Mouse (Mus musculus) cerebellum, postnatal 25 days (tissue): Measurements from ENCODE around the gene Csmd2.

Source experiments
- DNase-seq, 2 experiments: peaks; one replicate each; pipeline ENCODE4 v3.0.0; 2021; ENCODE audit warnings: mixed read lengths in 2 of 2

Csmd2 gene

GRCm38 (mm10) chr4:128427261-128428030, 439.8 kb downstream of the Csmd2 start:
- peak; percentile 67 to 77 for DNase-seq

DNA sequence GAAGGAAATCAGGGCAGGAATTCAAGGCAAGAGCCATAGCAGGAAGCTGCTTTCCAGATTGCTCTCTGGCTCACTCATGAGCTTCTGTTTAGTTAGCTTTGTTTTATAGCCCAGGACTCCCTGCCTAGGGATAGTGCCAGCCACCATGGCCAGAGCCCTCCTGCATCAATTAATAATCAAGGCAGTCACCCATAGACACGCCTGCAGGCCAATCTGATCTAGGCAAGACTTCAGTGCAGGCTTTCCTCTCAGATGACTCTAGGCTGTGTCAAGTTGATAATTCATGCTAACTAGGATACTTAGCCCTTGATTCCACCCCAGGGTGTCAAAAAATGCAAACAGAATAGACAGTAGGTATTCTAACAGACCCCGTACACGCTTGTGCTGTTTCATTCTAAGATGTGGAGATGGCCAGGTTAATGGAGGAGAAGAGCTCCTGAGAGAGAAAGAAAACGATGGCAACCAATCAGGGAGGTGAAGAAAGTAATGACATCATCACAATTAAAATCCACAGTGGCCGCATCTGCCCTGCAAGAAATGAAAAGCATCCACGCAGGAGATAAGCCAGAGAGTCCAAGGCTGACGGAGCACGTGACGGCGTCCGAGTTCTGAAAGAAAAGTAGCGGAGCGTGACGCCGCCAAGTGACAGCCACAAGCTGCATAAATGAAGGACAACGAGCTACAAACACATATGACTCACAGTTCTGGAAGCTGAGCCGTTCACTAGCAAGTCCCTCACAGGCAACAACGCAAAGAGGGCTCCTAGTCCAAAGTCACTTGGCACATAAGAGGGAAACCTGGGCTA, 440.8 kb downstream of the Csmd2 start:
- peak; percentile 31 to 38 for DNase-seq

DNA sequence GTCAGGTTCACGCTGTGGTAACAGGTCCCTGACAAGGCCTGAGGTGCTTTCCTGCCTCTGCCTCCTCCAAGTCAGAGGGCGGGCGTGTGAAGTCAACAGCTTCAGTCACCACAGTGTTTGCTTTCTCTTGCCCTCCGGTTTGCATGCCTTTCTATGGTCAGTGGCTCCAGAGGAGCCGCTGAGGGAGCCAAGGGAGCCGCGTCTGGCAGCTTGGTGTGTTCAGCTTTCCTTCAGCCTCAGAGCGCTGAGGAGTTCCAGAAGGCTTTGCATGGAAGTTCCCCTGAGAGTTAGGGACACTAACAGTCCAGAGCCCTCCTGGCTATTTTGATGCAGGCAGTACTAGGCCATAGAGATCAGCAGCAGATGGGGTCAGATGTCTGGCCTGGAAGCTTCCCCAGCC, 441.9 kb downstream of the Csmd2 start:
- DNase-seq, result no peak

DNA sequence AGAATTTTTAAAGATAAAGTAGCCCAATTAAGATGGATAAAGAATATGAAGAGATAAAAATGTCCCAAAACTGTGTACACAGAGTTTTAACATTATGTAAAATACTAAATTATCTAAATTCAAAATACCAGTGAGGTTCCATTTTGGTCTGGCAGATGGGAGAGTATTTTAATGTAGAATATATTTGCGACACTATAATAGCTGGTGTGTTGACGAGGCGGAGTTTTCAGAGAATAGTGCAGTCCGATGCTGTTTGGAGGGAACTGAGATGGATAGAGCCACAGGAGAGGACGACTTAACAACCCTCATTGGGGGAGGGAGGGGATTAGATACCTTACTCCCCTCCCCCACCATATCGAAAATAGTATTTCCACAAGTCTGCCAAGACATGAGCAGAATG, 452.9 kb downstream of the Csmd2 start:
- DNase-seq, result no peak

DNA sequence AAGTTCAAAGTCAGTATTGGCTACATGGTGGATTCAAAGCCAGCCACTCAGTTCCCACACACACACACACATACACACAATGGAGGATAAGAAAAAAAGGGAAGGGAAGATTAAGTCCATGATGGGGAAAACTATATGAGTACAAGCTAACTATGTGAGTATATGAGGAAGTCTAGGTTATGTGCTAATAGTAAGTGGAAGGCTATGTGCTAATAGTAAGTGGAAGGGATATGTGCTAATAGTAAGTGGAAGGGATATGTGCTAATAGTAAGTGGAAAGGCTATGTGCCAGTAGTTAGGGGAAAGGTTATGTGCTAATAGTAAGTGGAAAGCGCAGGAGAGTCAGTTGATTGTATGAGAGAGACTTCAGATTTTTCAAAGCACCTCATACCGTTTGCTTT, 453.6 kb downstream of the Csmd2 start:
- DNase-seq, result no peak

DNA sequence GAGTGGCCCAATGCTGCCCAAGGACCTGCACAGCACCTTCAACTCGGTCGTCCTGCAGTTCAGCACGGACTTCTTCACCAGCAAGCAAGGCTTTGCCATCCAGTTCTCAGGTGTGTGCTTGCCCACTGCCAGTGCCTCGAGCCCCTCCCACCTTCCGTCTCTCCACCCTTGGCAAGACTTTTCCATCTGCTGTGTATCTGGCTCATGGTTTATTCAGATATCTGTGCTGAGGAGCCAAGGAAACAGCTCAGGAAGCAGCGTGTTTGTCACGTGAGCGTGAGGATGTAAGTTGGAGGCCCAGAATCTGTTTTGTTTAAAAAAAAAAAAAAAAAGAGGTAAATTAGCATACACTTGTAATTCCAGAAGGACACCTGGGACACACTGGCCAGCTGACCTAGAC, 455.1 kb downstream of the Csmd2 start:
- no peak for DNase-seq

GRCm38 (mm10) chr4:128445514-128446260, 458.0 kb downstream of the Csmd2 start:
- no peak for DNase-seq

- peak; percentile 38 to 48 for DNase-seq
Observed at GRCm38 (mm10) chr4:128448831-128449431, 461.3 kb downstream of the Csmd2 start.

- no peak for DNase-seq
Observed at GRCm38 (mm10) chr4:128450137-128450536, 462.5 kb downstream of the Csmd2 start.

DNA sequence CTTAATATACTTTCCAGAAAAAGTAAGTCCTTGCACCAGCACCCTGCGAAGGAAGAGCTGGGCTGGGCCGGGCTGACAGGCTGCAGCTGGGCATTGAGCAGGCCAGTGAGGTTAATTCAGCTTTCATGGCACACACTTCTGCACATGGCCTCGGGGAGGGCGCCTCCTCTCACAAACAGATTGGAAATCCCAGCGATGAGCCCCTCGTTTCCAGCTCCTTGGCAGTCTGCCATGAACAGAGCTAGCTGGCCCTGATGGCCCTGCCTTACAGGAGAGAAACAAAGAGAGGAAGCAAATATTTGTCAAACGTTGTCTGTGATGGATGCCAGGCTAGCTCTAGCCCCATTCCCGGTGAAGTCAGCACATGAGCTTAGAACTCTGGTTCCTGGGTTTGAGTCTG, 463.3 kb downstream of the Csmd2 start:
- DNase-seq, result peak; percentile 31 to 57

DNA sequence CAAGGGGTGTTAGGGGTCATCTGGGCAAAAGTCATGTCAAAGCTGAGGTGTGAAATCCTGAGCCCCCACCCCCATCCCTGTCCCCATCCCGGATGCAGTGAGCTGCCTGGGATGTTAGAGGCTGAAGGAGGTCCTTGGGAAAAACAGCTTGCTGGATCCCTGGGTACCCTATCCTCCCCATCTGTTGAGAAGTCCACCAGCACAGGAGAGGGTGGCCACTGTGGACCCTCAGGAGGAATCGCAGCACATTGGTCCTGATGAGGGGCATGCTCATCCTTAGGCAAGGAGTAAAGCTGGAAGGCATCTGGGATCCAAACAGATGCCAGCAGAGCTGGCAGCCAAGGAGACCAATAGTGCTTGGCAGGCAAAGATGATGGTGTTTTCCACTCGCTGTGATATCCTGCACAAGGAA, 463.7 kb downstream of the Csmd2 start:
- DNase-seq, result no peak

DNA sequence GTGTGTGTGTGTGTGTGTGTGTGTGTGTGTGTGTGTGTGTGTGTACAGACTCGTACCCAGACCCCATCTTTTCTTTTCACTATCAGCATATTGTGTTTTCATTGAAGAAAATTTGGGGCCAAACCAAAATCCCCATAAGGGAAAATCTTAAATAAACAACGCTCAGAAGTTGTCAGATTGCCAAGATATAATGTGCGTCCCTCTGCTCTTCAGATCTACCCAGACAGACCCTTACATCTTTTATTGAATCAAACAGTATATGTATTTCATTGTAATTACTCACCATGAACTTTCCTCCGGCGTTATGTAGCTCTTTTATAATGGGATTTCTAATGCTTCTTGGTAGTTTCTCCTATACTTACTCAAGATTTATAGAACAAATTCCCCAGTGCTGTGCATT, 479.1 kb downstream of the Csmd2 start:
- DNase-seq, result no peak

DNA sequence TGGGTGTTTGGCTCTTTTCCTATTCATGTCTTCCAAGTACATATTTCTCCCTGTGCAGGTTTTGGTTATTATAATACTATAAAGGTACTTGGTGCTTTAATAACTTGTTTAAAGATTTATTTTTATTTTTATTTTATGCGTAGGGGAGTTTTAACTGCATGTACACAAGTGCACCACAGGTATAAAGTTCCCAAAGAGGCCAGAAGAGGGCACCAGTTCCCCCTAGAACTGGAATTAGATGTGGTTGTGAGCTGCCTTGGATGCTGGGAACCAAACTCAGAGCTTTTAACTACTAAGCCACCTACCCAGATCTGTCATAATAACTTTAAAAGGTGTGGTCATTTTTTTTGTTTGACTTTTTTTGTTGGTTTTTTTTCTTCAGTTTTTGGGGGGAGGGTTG, 480.4 kb downstream of the Csmd2 start:
- no peak for DNase-seq

GRCm38 (mm10) chr4:128476249-128476648, 488.6 kb downstream of the Csmd2 start:
- DNase-seq, result no peak

- peak; percentile 22 to 37 for DNase-seq
Observed at GRCm38 (mm10) chr4:128483891-128484290, 496.2 kb downstream of the Csmd2 start.

DNA sequence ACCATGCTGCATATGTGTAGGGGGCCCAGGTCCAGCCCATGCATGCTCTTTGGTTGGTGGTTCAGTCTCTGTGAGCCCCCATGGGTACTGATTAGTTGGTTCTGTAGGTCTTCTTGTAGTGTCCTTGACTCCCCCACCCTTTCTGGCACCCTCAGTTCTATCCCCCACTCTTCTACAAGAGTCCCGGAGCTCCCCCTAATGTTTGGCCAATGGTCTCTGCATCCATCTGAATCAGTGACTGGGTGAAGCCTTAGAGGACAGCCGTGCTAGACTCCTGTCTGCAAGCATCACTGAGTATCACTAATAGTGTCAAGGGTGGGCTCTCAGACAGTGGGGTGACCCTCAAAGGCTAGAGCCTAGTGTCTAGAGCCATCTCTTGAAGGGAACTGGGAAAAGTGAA, 497.0 kb downstream of the Csmd2 start:
- peak in 1 of 2 experiments; percentile 30 for DNase-seq

DNA sequence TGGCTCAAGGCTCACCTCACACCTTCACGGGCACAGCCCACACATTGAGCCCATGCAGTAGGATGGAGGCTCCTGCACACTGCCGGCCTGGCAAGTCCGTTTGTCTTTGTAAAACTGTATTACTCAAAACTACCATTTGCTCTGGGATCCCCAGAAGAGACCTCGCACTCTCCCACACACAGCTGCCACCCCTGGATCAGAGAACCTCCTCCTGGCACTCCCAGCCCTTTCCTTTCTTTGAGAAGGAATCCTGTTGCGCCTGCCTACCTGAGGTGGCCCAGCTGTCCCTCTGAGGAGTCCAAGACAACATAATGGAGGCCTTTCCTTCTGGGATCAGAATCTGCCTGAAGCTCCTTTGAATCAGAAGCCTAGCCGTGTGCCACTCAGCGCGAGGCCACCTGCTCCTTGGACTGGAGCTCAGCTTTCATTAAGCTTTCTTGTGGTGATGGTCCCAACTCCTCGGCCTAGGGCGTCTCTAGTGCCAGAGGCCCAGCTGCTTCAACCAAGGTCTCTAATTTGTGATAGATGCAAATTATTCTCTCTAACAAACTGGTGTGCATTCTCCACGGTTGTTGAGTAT, 502.0 kb downstream of the Csmd2 start:
- DNase-seq, result no peak

DNA sequence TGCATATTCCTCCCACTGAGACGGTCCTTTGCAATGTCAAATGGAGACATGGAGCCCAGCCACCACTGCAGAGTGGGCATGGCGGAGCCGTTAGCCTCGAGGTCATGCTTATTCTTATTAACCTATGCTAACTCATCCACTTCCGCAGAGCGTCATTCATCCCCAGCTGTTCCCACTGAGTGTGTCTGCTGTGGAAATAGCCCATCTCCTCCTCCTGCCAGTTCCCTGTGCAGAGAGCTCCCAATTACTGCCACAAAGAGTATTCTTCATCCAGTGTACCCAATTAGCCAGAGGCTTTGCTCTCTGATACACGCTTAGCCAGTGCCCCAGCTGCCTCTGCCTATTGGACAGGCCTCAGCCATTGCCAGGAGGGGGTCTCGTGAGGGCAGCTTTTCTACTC, 504.4 kb downstream of the Csmd2 start:
- DNase-seq, result no peak

DNA sequence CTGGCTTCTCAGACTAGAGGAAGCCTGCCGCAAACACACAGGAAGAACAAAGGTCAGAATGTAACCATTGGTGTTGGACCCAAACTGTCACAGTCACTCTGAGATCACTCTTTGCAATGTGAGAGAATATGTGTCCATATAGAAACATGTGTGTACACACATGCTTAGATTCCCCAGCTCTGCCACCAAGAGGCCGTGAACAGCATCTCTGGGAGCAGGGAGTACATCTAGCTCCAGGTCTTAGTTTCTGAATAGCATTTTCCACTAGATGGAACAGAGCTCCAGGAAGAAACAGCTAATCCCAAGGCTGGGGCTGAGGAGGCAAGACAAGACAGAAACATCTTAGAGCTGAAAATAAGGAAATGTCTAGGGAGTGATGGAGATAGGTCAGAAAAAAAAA, 512.3 kb downstream of the Csmd2 start:
- no peak for DNase-seq

- DNase-seq, result no peak
Observed at GRCm38 (mm10) chr4:128506878-128507277, 519.2 kb downstream of the Csmd2 start.

- no peak for DNase-seq
Observed at GRCm38 (mm10) chr4:128509885-128510284, 522.2 kb downstream of the Csmd2 start.

DNA sequence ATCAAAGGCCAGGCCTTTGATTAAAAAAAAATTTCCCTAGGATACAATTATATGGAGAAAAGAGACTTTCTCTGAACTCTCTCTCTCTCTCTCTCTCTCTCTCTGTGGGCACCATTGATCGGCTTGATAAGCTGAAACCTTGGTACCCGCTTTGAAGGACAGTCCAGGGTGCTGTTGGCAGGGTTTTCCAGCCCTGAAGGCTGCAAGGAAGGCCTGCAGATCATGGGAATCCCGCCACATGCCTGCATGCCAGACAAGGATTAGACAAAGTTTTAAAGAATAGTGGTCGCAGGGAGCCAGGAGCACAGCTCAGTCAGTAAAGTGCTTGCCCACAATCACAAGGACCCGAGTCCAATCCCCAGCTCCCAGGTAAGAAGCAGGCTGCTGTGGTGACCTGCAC, 526.8 kb downstream of the Csmd2 start:
- DNase-seq, result no peak

GRCm38 (mm10) chr4:128521276-128521675, 533.6 kb downstream of the Csmd2 start:
- DNase-seq, result no peak
